Mouse (Mus musculus): ENCODE results near the gene Midn.

Midn gene

GRCm38 (mm10) chr10:80190491-80191051 is 42.5 kb downstream of the Midn start:
- DNase-seq (ENCODE audit: low spot score in 2 of 2), result no peak

GRCm38 (mm10) chr10:80193976-80194375 is 45.9 kb downstream of the Midn start:
- DNase-seq (ENCODE audit: low spot score in 2 of 2), result no peak

GRCm38 (mm10) chr10:80194441-80194840 is 46.4 kb downstream of the Midn start:
- no peak for DNase-seq (ENCODE audit: low spot score in 2 of 2)

GRCm38 (mm10) chr10:80196167-80196566 is 48.1 kb downstream of the Midn start:
- no peak for DNase-seq (ENCODE audit: low spot score in 2 of 2)

- no peak for DNase-seq (ENCODE audit: low spot score in 2 of 2)
These were observed 48.9 kb downstream of the Midn start for GRCm38 (mm10) chr10:80196778-80197581.

- peak; percentile 76 to 80 for DNase-seq (ENCODE audit: low spot score in 2 of 2)
These were observed 51.5 kb downstream of the Midn start for GRCm38 (mm10) chr10:80199440-80200008.

GRCm38 (mm10) chr10:80200485-80200884 is 52.4 kb downstream of the Midn start:
- DNase-seq (ENCODE audit: low spot score in 2 of 2), result no peak

GRCm38 (mm10) chr10:80204055-80204454 is 56.0 kb downstream of the Midn start:
- DNase-seq (ENCODE audit: low spot score in 2 of 2), result no peak

GRCm38 (mm10) chr10:80207201-80207600 is 59.1 kb downstream of the Midn start:
- DNase-seq (ENCODE audit: low spot score in 2 of 2), result no peak

GRCm38 (mm10) chr10:80207676-80208075 is 59.6 kb downstream of the Midn start:
- DNase-seq (ENCODE audit: low spot score in 2 of 2), result no peak

Measured in spleen, postnatal 36 days (tissue).